Mouse (Mus musculus): ENCODE measurements at regions not wholly inside any gene's neighbourhood (a gene's known extent, or its start where the extent isn't known, plus 50 kb on each side); places are given as distances from the start of the nearest gene placed in this dataset.

- ATAC-seq (ENCODE audit: low FRiP score) = no peak
- H3K27ac ChIP-seq (ENCODE audit: low read depth, low read length) = no peak overlapping the region
Observed at GRCm38 (mm10) chr5:106162981-106163653, 286.8 kb downstream of the Zfp326 start.

GRCm38 (mm10) chr5:106139109-106139508 lies 262.7 kb downstream of the Zfp326 start:
- H3K4me3 ChIP-seq (ENCODE audit: low read depth, low read length) = no peak overlapping the region
- H3K4me2 ChIP-seq = no peak overlapping the region
- H3K4me1 ChIP-seq (ENCODE audit: control insufficient read depth, insufficient read depth, low read length) = no peaks in the 10 kb centered on the region
- H3K9me3 ChIP-seq (ENCODE audit: control insufficient read depth, low read length) = no peaks in the 10 kb centered on the region
- ATAC-seq (ENCODE audit: low FRiP score) (no peak), DNase-seq (ENCODE audit: low spot score, missing footprints) (no peak)
- no peaks in the 10 kb centered on the region for H3K27me3 ChIP-seq (ENCODE audit: control insufficient read depth, insufficient read depth, low read length)
- H3K27ac ChIP-seq (ENCODE audit: low read depth, low read length) = no peak overlapping the region
- H3K36me3 ChIP-seq (ENCODE audit: control insufficient read depth, insufficient read depth, low read length) = no peaks in the 10 kb centered on the region
- no peak overlapping the region for H3K9ac ChIP-seq (ENCODE audit: low read length)

More at GRCm38 (mm10) chr5:106162981-106163653, 286.8 kb downstream of the Zfp326 start:
- Histone ChIP-seq H3K9me3 (ENCODE audit: control insufficient read depth, low read length) (no peaks in the 10 kb centered on the region), H3K27me3 (ENCODE audit: control insufficient read depth, insufficient read depth, low read length) (no peaks in the 10 kb centered on the region), H3K4me2 (no peak overlapping the region), H3K36me3 (ENCODE audit: control insufficient read depth, insufficient read depth, low read length) (no peaks in the 10 kb centered on the region), H3K9ac (ENCODE audit: low read length) (no peak overlapping the region), H3K4me3 (ENCODE audit: low read depth, low read length) (no peak overlapping the region), H3K4me1 (ENCODE audit: control insufficient read depth, insufficient read depth, low read length) (no peaks in the 10 kb centered on the region)
- DNase-seq (ENCODE audit: low spot score, missing footprints) = no peak
- 68% methylated on average over 12 of the region's 12 CpGs for WGBS

GRCm38 (mm10) chr5:106122928-106123327 lies 246.6 kb downstream of the Zfp326 start:
- ATAC-seq (ENCODE audit: low FRiP score) (no peak), DNase-seq (ENCODE audit: low spot score, missing footprints) (no peak)
- H3K9me3 ChIP-seq (ENCODE audit: control insufficient read depth, low read length) = no peaks in the 10 kb centered on the region
- no peak overlapping the region for H3K4me3 ChIP-seq (ENCODE audit: low read depth, low read length)
- WGBS = 79% methylated on average over 3 of the region's 3 CpGs
- H3K27ac ChIP-seq (ENCODE audit: low read depth, low read length) = no peak overlapping the region
- H3K27me3 ChIP-seq (ENCODE audit: control insufficient read depth, insufficient read depth, low read length) = no peaks in the 10 kb centered on the region
- no peak overlapping the region for H3K4me2 ChIP-seq
- no peaks in the 10 kb centered on the region for H3K36me3 ChIP-seq (ENCODE audit: control insufficient read depth, insufficient read depth, low read length)
- H3K9ac ChIP-seq (ENCODE audit: low read length) = no peak overlapping the region
- H3K4me1 ChIP-seq (ENCODE audit: control insufficient read depth, insufficient read depth, low read length) = no peaks in the 10 kb centered on the region

- ATAC-seq (ENCODE audit: low FRiP score) (no peak), DNase-seq (ENCODE audit: low spot score, missing footprints) (peak; percentile 26)
- Histone ChIP-seq H3K9me3 (ENCODE audit: control insufficient read depth, low read length) (no peaks in the 10 kb centered on the region), H3K4me1 (ENCODE audit: control insufficient read depth, insufficient read depth, low read length) (no peaks in the 10 kb centered on the region), H3K9ac (ENCODE audit: low read length) (no peak overlapping the region), H3K27me3 (ENCODE audit: control insufficient read depth, insufficient read depth, low read length) (no peaks in the 10 kb centered on the region), H3K4me2 (no peak overlapping the region), H3K27ac (ENCODE audit: low read depth, low read length) (no peak overlapping the region), H3K4me3 (ENCODE audit: low read depth, low read length) (no peak overlapping the region), H3K36me3 (ENCODE audit: control insufficient read depth, insufficient read depth, low read length) (no peaks in the 10 kb centered on the region)
- WGBS = 89% methylated on average over 1 of the region's 1 CpGs
Observed at GRCm38 (mm10) chr5:106119584-106119983, 243.2 kb downstream of the Zfp326 start.

- DNase-seq (ENCODE audit: low spot score, missing footprints) = no peak
- H3K4me1 ChIP-seq (ENCODE audit: control insufficient read depth, insufficient read depth, low read length) = no peaks in the 10 kb centered on the region
- no peak overlapping the region for H3K9ac ChIP-seq (ENCODE audit: low read length)
- H3K4me3 ChIP-seq (ENCODE audit: low read depth, low read length) = no peak overlapping the region
- 85% methylated on average over 3 of the region's 3 CpGs for WGBS
- no peak overlapping the region for H3K4me2 ChIP-seq
- H3K27ac ChIP-seq (ENCODE audit: low read depth, low read length) = no peak overlapping the region
- H3K9me3 ChIP-seq (ENCODE audit: control insufficient read depth, low read length) = no peaks in the 10 kb centered on the region
- ATAC-seq (ENCODE audit: low FRiP score) = no peak
- H3K27me3 ChIP-seq (ENCODE audit: control insufficient read depth, insufficient read depth, low read length) = no peaks in the 10 kb centered on the region
- H3K36me3 ChIP-seq (ENCODE audit: control insufficient read depth, insufficient read depth, low read length) = no peaks in the 10 kb centered on the region
Observed at GRCm38 (mm10) chr5:106113186-106113585, 236.8 kb downstream of the Zfp326 start.

GRCm38 (mm10) chr5:106108474-106108971 lies 232.2 kb downstream of the Zfp326 start:
- no peaks in the 10 kb centered on the region for H3K36me3 ChIP-seq (ENCODE audit: control insufficient read depth, insufficient read depth, low read length)
- DNase-seq (ENCODE audit: low spot score, missing footprints) = peak; percentile 64
- H3K27ac ChIP-seq (ENCODE audit: low read depth, low read length) = no peak overlapping the region
- H3K4me2 ChIP-seq = no peak overlapping the region
- H3K9ac ChIP-seq (ENCODE audit: low read length) = no peak overlapping the region
- no peaks in the 10 kb centered on the region for H3K9me3 ChIP-seq (ENCODE audit: control insufficient read depth, low read length)
- H3K4me3 ChIP-seq (ENCODE audit: low read depth, low read length) = no peak overlapping the region
- 83% methylated on average over 8 of the region's 8 CpGs for WGBS
- H3K4me1 ChIP-seq (ENCODE audit: control insufficient read depth, insufficient read depth, low read length) = no peaks in the 10 kb centered on the region
- H3K27me3 ChIP-seq (ENCODE audit: control insufficient read depth, insufficient read depth, low read length) = no peaks in the 10 kb centered on the region
- no peak for ATAC-seq (ENCODE audit: low FRiP score)

GRCm38 (mm10) chr5:106102255-106102654 lies 225.9 kb downstream of the Zfp326 start:
- Histone ChIP-seq H3K9ac (ENCODE audit: low read length) (no peak overlapping the region), H3K36me3 (ENCODE audit: control insufficient read depth, insufficient read depth, low read length) (no peaks in the 10 kb centered on the region), H3K4me1 (ENCODE audit: control insufficient read depth, insufficient read depth, low read length) (no peaks in the 10 kb centered on the region; the same call in 1 of the 2 replicates), H3K9me3 (ENCODE audit: control insufficient read depth, low read length) (no peaks in the 10 kb centered on the region), H3K4me2 (no peak overlapping the region), H3K27ac (ENCODE audit: low read depth, low read length) (no peak overlapping the region), H3K27me3 (ENCODE audit: control insufficient read depth, insufficient read depth, low read length) (no peaks in the 10 kb centered on the region), H3K4me3 (ENCODE audit: low read depth, low read length) (no peak overlapping the region)
- WGBS = 82% methylated on average over 4 of the region's 4 CpGs
- no peak for ATAC-seq (ENCODE audit: low FRiP score)
- peak; percentile 66 for DNase-seq (ENCODE audit: low spot score, missing footprints)

- DNase-seq (ENCODE audit: low spot score, missing footprints) = no peak
- H3K4me3 ChIP-seq (ENCODE audit: low read depth, low read length) = no peak overlapping the region
- no peaks in the 10 kb centered on the region for H3K9me3 ChIP-seq (ENCODE audit: control insufficient read depth, low read length)
- no peaks in the 10 kb centered on the region for H3K27me3 ChIP-seq (ENCODE audit: control insufficient read depth, insufficient read depth, low read length)
- 84% methylated on average over 8 of the region's 8 CpGs for WGBS
- no peak overlapping the region for H3K4me2 ChIP-seq
- no peaks in the 10 kb centered on the region for H3K36me3 ChIP-seq (ENCODE audit: control insufficient read depth, insufficient read depth, low read length)
- no peak overlapping the region for H3K9ac ChIP-seq (ENCODE audit: low read length)
- H3K4me1 ChIP-seq (ENCODE audit: control insufficient read depth, insufficient read depth, low read length) = no peaks in the 10 kb centered on the region; the same call in 1 of the 2 replicates
- H3K27ac ChIP-seq (ENCODE audit: low read depth, low read length) = no peak overlapping the region
- no peak for ATAC-seq (ENCODE audit: low FRiP score)
Observed at GRCm38 (mm10) chr5:106098887-106099286, 222.5 kb downstream of the Zfp326 start.

- peak; percentile 35 for DNase-seq (ENCODE audit: low spot score, missing footprints)
Observed at GRCm38 (mm10) chr5:106089332-106089731, 213.0 kb downstream of the Zfp326 start.

More at GRCm38 (mm10) chr5:106089332-106089731, 213.0 kb downstream of the Zfp326 start:
- H3K4me2 ChIP-seq = no peak overlapping the region
- H3K4me1 ChIP-seq (ENCODE audit: control insufficient read depth, insufficient read depth, low read length) = no peaks in the 10 kb centered on the region
- ATAC-seq (ENCODE audit: low FRiP score) = no peak
- H3K27ac ChIP-seq (ENCODE audit: low read depth, low read length) = no peak overlapping the region
- H3K27me3 ChIP-seq (ENCODE audit: control insufficient read depth, insufficient read depth, low read length) = no peaks in the 10 kb centered on the region
- H3K9ac ChIP-seq (ENCODE audit: low read length) = no peak overlapping the region
- H3K36me3 ChIP-seq (ENCODE audit: control insufficient read depth, insufficient read depth, low read length) = no peaks in the 10 kb centered on the region
- H3K4me3 ChIP-seq (ENCODE audit: low read depth, low read length) = no peak overlapping the region
- WGBS = 81% methylated on average over 7 of the region's 7 CpGs
- peaks cover 2% of the 10 kb centered on the region; the same call in 1 of the 2 replicates for H3K9me3 ChIP-seq (ENCODE audit: control insufficient read depth, low read length)

All from midbrain, embryonic 11.5 days (tissue).